Mouse (Mus musculus) spleen, adult 2 months (tissue): ENCODE results near the gene Heatr5a. TPM values are rescaled to one million over a fixed set of nuclear protein-coding genes. Genes with fewer than 3 reads are reported as not detected.

Experiments
- DNase-seq, 2 experiments: peaks; one replicate each; pipeline versions ENCODE4 v3.0.0 to v3.0.0-alpha.2; 2012 to 2021; ENCODE audit warnings: low spot score in 2 of 2, low read depth in 1 of 2
- H3K27ac ChIP-seq: fragments of 200-500 bp; 2 replicates; pipeline ENCODE4 v1.5.1; 2012; ENCODE audit warnings: low read length, inconsistent platforms; ENCODE audit not compliant: insufficient read depth
- H3K27me3 ChIP-seq: fragments of 200-500 bp; 2 replicates; pipeline ENCODE4 v1.6.1; 2012; ENCODE audit warnings: mild to moderate bottlenecking, moderate library complexity, low read length, inconsistent platforms; ENCODE audit not compliant: control insufficient read depth, insufficient read depth
- H3K36me3 ChIP-seq: fragments of 200-500 bp; 2 replicates; pipeline ENCODE4 v1.6.1; 2012; ENCODE audit warnings: mild to moderate bottlenecking, low read length, inconsistent platforms; ENCODE audit not compliant: control insufficient read depth, insufficient read depth
- H3K4me1 ChIP-seq: fragments of 200-500 bp; 2 replicates; pipeline ENCODE4 v1.6.1; 2011; ENCODE audit warnings: inconsistent platforms; ENCODE audit not compliant: control insufficient read depth, insufficient read depth, insufficient read length
- H3K4me3 ChIP-seq: fragments of 200-500 bp; 2 replicates; pipeline ENCODE4 v1.5.1; 2011; ENCODE audit warnings: mild to moderate bottlenecking, inconsistent platforms; ENCODE audit not compliant: insufficient read depth, insufficient read length; ENCODE audit errors: extremely low read depth
- CTCF ChIP-seq: fragments of 200-500 bp; IDR thresholded peaks from 2 replicates; pipeline ENCODE4 v1.5.1; 2011; ENCODE audit warnings: mild to moderate bottlenecking, inconsistent platforms; ENCODE audit not compliant: insufficient read depth, insufficient read length, insufficient replicate concordance; ENCODE audit errors: extremely low read depth
- POLR2A ChIP-seq: fragments of 200-500 bp; IDR thresholded peaks from 2 replicates; pipeline ENCODE4 v1.6.1; 2011; ENCODE audit warnings: low read depth, low read length, inconsistent platforms
- WGBS: fragments of 180-500 bp; shearing (Covaris S2); methylation state at CpG from one replicate; pipeline ENCODE4 v1.1.7; 2018; 5-methylcytosine and 5-hydroxymethylcytosine counted together
- polyA plus RNA-seq: library from polyadenylated mRNA; depleted of rRNA; stranded (reverse); fragments of >200 nt; gene quantifications from 2 replicates; pipeline ENCODE4 v1.2.3, GENCODE M21; 2012; rRNA removed

The Heatr5a gene
- polyA plus RNA-seq, result 18.0 and 24.6 TPM in 2 replicates

GRCm38 (mm10) chr12:51971070-51971664 is at the start of gene Heatr5a:
Heatr5a (minus strand) TSS chr12:51971321.
- Histone ChIP-seq H3K27me3 (no peaks in the 10 kb centered on the region), H3K36me3 (no peaks in the 10 kb centered on the region), H3K4me1 (0 out of 2 replicates have a peak, but pooled peaks cover 2% of the 10 kb centered on the region), H3K4me3 (peak within 1 kb of the TSS; percentile 97), H3K27ac (peak within 1 kb of the TSS; percentile 77)
- WGBS, result under 1% methylated on average over 46 of the region's 53 CpGs
- no peak for TF ChIP-seq CTCF
- peak; percentile 23 for TF ChIP-seq POLR2A
- peak; percentile 44 to 84 for DNase-seq

GRCm38 (mm10) chr12:52014494-52015029 is 43.4 kb upstream of the Heatr5a start:
- Histone ChIP-seq H3K27ac (no peak overlapping the region), H3K4me1 (no peaks in the 10 kb centered on the region), H3K27me3 (no peaks in the 10 kb centered on the region), H3K4me3 (no peak overlapping the region), H3K36me3 (no peaks in the 10 kb centered on the region)
- no peak for TF ChIP-seq POLR2A
- DNase-seq, result no peak
- 88% methylated on average over 7 of the region's 7 CpGs for WGBS

- no peaks in the 10 kb centered on the region for H3K36me3 ChIP-seq
- no peak overlapping the region for H3K4me3 ChIP-seq
- 82% methylated on average over 11 of the region's 11 CpGs for WGBS
- no peaks in the 10 kb centered on the region for H3K27me3 ChIP-seq
- TF ChIP-seq POLR2A (no peak), CTCF (no peak)
- H3K4me1 ChIP-seq, result no peaks in the 10 kb centered on the region
- DNase-seq, result no peak
- no peak overlapping the region for H3K27ac ChIP-seq
These were observed 42.9 kb upstream of the Heatr5a start for GRCm38 (mm10) chr12:52014044-52014443.

- Histone ChIP-seq H3K4me1 (no peaks in the 10 kb centered on the region), H3K27ac (no peak overlapping the region), H3K27me3 (no peaks in the 10 kb centered on the region), H3K4me3 (no peak overlapping the region), H3K36me3 (no peaks in the 10 kb centered on the region)
- DNase-seq, result no peak
- TF ChIP-seq POLR2A (no peak), CTCF (no peak)
- 51% methylated on average over 9 of the region's 9 CpGs for WGBS
These were observed 42.2 kb upstream of the Heatr5a start for GRCm38 (mm10) chr12:52013274-52013673.

DNA sequence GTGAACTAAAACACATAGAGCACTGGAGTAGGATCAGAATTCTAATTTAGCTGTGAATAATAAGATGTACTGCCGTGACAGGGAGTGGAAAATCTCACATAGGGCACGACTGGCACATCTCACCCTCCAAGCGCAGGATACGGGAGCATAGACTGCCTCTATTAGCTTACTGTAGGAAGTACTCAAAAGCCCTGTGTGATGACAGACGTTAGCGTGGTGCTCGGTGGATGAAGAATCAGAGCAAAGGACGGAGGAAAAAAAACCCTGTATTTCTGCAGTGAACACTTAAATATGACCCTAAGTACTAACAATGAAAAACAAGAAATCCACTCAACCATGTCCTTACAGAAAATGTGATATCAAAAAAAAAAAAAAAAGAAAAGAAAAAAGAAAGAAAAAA is 41.0 kb upstream of the Heatr5a start:
- H3K36me3 ChIP-seq, result no peaks in the 10 kb centered on the region
- no peaks in the 10 kb centered on the region for H3K27me3 ChIP-seq
- no peak for DNase-seq
- 88% methylated on average over 8 of the region's 8 CpGs for WGBS
- no peak overlapping the region for H3K4me3 ChIP-seq
- no peaks in the 10 kb centered on the region for H3K4me1 ChIP-seq
- H3K27ac ChIP-seq, result no peak overlapping the region
- TF ChIP-seq POLR2A (no peak), CTCF (no peak)

DNA sequence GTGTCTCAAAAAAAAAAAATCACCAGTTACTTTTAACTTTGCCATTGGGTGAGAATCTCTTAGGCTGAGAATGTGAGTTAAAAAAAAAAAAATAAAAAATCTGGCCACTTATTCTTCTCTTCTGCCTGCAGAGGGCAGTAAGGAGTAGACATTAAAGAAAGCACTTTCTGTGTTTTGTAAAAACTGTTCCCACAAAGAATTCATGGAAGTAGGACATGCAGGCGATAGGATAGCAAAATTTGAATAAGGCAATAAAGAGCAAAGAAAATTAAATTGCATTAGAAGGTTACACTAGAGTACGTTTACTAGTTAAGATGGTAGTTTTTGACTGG is 39.5 kb upstream of the Heatr5a start:
- H3K36me3 ChIP-seq, result no peaks in the 10 kb centered on the region
- DNase-seq, result peak in 1 of 2 experiments; percentile 7
- peaks cover 3% of the 10 kb centered on the region; the same call in 1 of the 2 replicates for H3K4me1 ChIP-seq
- H3K27me3 ChIP-seq, result no peaks in the 10 kb centered on the region
- TF ChIP-seq POLR2A (no peak), CTCF (no peak)
- no peak overlapping the region for H3K27ac ChIP-seq
- 63% methylated on average over 2 of the region's 2 CpGs for WGBS
- no peak overlapping the region for H3K4me3 ChIP-seq

GRCm38 (mm10) chr12:52009928-52010629 is 39.0 kb upstream of the Heatr5a start:
- H3K27me3 ChIP-seq, result no peaks in the 10 kb centered on the region
- TF ChIP-seq CTCF (no peak), POLR2A (no peak)
- H3K4me3 ChIP-seq, result no peak overlapping the region
- no peak for DNase-seq
- WGBS, result 77% methylated on average over 15 of the region's 15 CpGs
- no peak overlapping the region for H3K27ac ChIP-seq
- peaks cover 3% of the 10 kb centered on the region; the same call in 1 of the 2 replicates for H3K4me1 ChIP-seq
- H3K36me3 ChIP-seq, result no peaks in the 10 kb centered on the region
